Mouse (Mus musculus) lung, embryonic 15.5 days (tissue): ENCODE measurements around the gene Olfr1501. TPM values are rescaled to one million over a fixed set of nuclear protein-coding genes. Genes with fewer than 3 reads are reported as not detected.
"Not testable (repeated sequence)": the region's sequence is repeated elsewhere in the genome, so short reads cannot be mapped to it uniquely, and the experiment has no call there.

ENCODE experiments used
- ATAC-seq: fragments of 200-750 bp; cut with Nextera tagmentation; 2 replicates; pipeline ENCODE4 v1.8.0; 2017; ENCODE audit warnings: moderate number of reproducible peaks, borderline replicate concordance; ENCODE audit not compliant: low FRiP score, low TSS enrichment; ENCODE audit errors: extremely low read depth
- H3K27ac ChIP-seq: fragments of 300-500 bp; sonication (generic); 2 replicates; pipeline ENCODE4 v1.5.1; 2015; ENCODE audit warnings: moderate library complexity, mild to moderate bottlenecking, inconsistent platforms
- H3K27me3 ChIP-seq: fragments of 300-500 bp; sonication (generic); 2 replicates; pipeline ENCODE4 v1.6.1; 2015; ENCODE audit warnings: inconsistent platforms
- H3K36me3 ChIP-seq: fragments of 300-500 bp; sonication (generic); 2 replicates; pipeline ENCODE4 v1.6.1; 2015; ENCODE audit warnings: inconsistent platforms
- H3K4me1 ChIP-seq: fragments of 300-500 bp; sonication (generic); 2 replicates; pipeline ENCODE4 v1.6.1; 2015; ENCODE audit warnings: inconsistent platforms
- H3K4me2 ChIP-seq: fragments of 300-500 bp; sonication (generic); 2 replicates; pipeline ENCODE4 v1.6.1; 2015; ENCODE audit warnings: inconsistent platforms, mild to moderate bottlenecking, moderate library complexity
- H3K4me3 ChIP-seq: fragments of 300-500 bp; sonication (generic); 2 replicates; pipeline ENCODE4 v1.5.1; 2015; ENCODE audit warnings: mild to moderate bottlenecking, inconsistent platforms
- H3K9ac ChIP-seq: fragments of 300-500 bp; sonication (generic); 2 replicates; pipeline ENCODE4 v1.6.1; 2015; ENCODE audit warnings: inconsistent platforms
- H3K9me3 ChIP-seq: fragments of 300-500 bp; sonication (generic); 2 replicates; pipeline ENCODE4 v1.6.1; 2016; ENCODE audit warnings: inconsistent platforms
- WGBS: fragments of 180-500 bp; shearing (Covaris S2); methylation state at CpG from one replicate; pipeline ENCODE4 v1.1.7; 2015; 5-methylcytosine and 5-hydroxymethylcytosine counted together
- polyA plus RNA-seq: library from polyadenylated mRNA; unstranded; fragments of >200 nt; fragmentation: Nextera tagmentation; extraction: Ambion mirVana; gene quantifications from 2 replicates; pipeline ENCODE4 v1.2.1, GENCODE M21; 2015

The Olfr1501 gene
- not detected in 2 replicates for polyA plus RNA-seq

- not testable (repeated sequence) for H3K9me3 ChIP-seq, H3K27ac ChIP-seq, H3K4me3 ChIP-seq, H3K36me3 ChIP-seq, H3K4me1 ChIP-seq, H3K4me2 ChIP-seq, H3K27me3 ChIP-seq, ATAC-seq, H3K9ac ChIP-seq
These were observed at the start of gene Olfr1501 for GRCm38 (mm10) chr19:13850592-13850991. TSS of gene Olfr1501 (minus strand) at chr19:13850692.

GRCm38 (mm10) chr19:13897828-13898227, 47.3 kb upstream of the Olfr1501 start, which contains the start of gene Olfr1504:
TSS of gene Olfr1504 (minus strand) at chr19:13897928.
- Histone ChIP-seq H3K27ac (no peak within 1 kb of the TSS), H3K9ac (no peak within 1 kb of the TSS), H3K4me1 (no peaks in the 10 kb centered on the region), H3K9me3 (no peaks in the 10 kb centered on the region), H3K27me3 (no peaks in the 10 kb centered on the region), H3K4me2 (no peak within 1 kb of the TSS), H3K36me3 (no peaks in the 10 kb centered on the region), H3K4me3 (no peak within 1 kb of the TSS)
- 53% methylated on average over 1 of the region's 1 CpGs for WGBS
- ATAC-seq: no peak

- Histone ChIP-seq H3K4me1 (no peaks in the 10 kb centered on the region), H3K36me3 (no peaks in the 10 kb centered on the region), H3K4me3 (no peak within 1 kb of the TSS), H3K27ac (no peak within 1 kb of the TSS), H3K9me3 (no peaks in the 10 kb centered on the region), H3K27me3 (no peaks in the 10 kb centered on the region), H3K4me2 (no peak within 1 kb of the TSS), H3K9ac (no peak within 1 kb of the TSS)
- ATAC-seq: no peak
- 88% methylated on average over 1 of the region's 1 CpGs for WGBS
These were observed 11.0 kb upstream of the Olfr1501 start, which contains the start of gene Olfr1502 for GRCm38 (mm10) chr19:13861495-13861894. TSS of gene Olfr1502 (plus strand) at chr19:13861795.

- H3K4me3 ChIP-seq: no peak within 1 kb of the TSS
- no peak within 1 kb of the TSS for H3K9ac ChIP-seq
- ATAC-seq: no peak
- H3K27ac ChIP-seq: no peak within 1 kb of the TSS
- no peak within 1 kb of the TSS for H3K4me2 ChIP-seq
- no peaks in the 10 kb centered on the region for H3K36me3 ChIP-seq
- no peaks in the 10 kb centered on the region for H3K9me3 ChIP-seq
- no peaks in the 10 kb centered on the region for H3K27me3 ChIP-seq
- H3K4me1 ChIP-seq: no peaks in the 10 kb centered on the region
These were observed 20.1 kb downstream of the Olfr1501 start, which contains the start of gene Olfr1500 for GRCm38 (mm10) chr19:13830388-13830787. TSS of gene Olfr1500 (minus strand) at chr19:13830488.

- no peaks in the 10 kb centered on the region for H3K27me3 ChIP-seq
- H3K36me3 ChIP-seq: no peaks in the 10 kb centered on the region
- WGBS: 80% methylated on average over 3 of the region's 3 CpGs
- H3K4me1 ChIP-seq: no peaks in the 10 kb centered on the region
- no peak overlapping the region for H3K4me3 ChIP-seq
- H3K4me2 ChIP-seq: no peak overlapping the region
- ATAC-seq: no peak
- no peak overlapping the region for H3K9ac ChIP-seq
- H3K9me3 ChIP-seq: no peaks in the 10 kb centered on the region
- H3K27ac ChIP-seq: no peak overlapping the region
These were observed 22.0 kb downstream of the Olfr1501 start for GRCm38 (mm10) chr19:13828447-13828846.

- Histone ChIP-seq H3K36me3 (no peaks in the 10 kb centered on the region), H3K27ac (no peak overlapping the region), H3K4me2 (no peak overlapping the region), H3K9me3 (no peaks in the 10 kb centered on the region), H3K27me3 (no peaks in the 10 kb centered on the region), H3K4me3 (no peak overlapping the region), H3K9ac (no peak overlapping the region), H3K4me1 (no peaks in the 10 kb centered on the region)
- WGBS: 47% methylated on average over 5 of the region's 5 CpGs
- no peak for ATAC-seq
These were observed 29.6 kb downstream of the Olfr1501 start for GRCm38 (mm10) chr19:13820847-13821246.

- ATAC-seq: no peak
- H3K27me3 ChIP-seq: no peaks in the 10 kb centered on the region
- no peaks in the 10 kb centered on the region for H3K36me3 ChIP-seq
- no peak within 1 kb of the TSS for H3K9ac ChIP-seq
- H3K27ac ChIP-seq: no peak within 1 kb of the TSS
- no peak within 1 kb of the TSS for H3K4me2 ChIP-seq
- H3K4me1 ChIP-seq: no peaks in the 10 kb centered on the region
- H3K4me3 ChIP-seq: no peak within 1 kb of the TSS
- no peaks in the 10 kb centered on the region for H3K9me3 ChIP-seq
These were observed 31.1 kb downstream of the Olfr1501 start, which contains the start of gene Olfr1499 for GRCm38 (mm10) chr19:13819347-13819746. TSS of gene Olfr1499 (minus strand) at chr19:13819447.

GRCm38 (mm10) chr19:13818827-13819226, 31.7 kb downstream of the Olfr1501 start:
- Histone ChIP-seq H3K4me2 (no peak overlapping the region), H3K4me3 (no peak overlapping the region), H3K27ac (no peak overlapping the region), H3K9me3 (no peaks in the 10 kb centered on the region), H3K36me3 (no peaks in the 10 kb centered on the region), H3K9ac (no peak overlapping the region), H3K27me3 (no peaks in the 10 kb centered on the region), H3K4me1 (no peaks in the 10 kb centered on the region)
- WGBS: 36% methylated on average over 5 of the region's 5 CpGs
- no peak for ATAC-seq

GRCm38 (mm10) chr19:13812823-13813222, 37.7 kb downstream of the Olfr1501 start:
- 50% methylated on average over 2 of the region's 2 CpGs for WGBS
- H3K27me3 ChIP-seq: no peaks in the 10 kb centered on the region
- H3K27ac ChIP-seq: no peak overlapping the region
- no peak overlapping the region for H3K9ac ChIP-seq
- no peak for ATAC-seq
- H3K4me1 ChIP-seq: no peaks in the 10 kb centered on the region
- H3K36me3 ChIP-seq: no peaks in the 10 kb centered on the region
- no peak overlapping the region for H3K4me2 ChIP-seq
- H3K4me3 ChIP-seq: no peak overlapping the region
- no peaks in the 10 kb centered on the region for H3K9me3 ChIP-seq

- not testable (repeated sequence) for H3K9me3 ChIP-seq, H3K9ac ChIP-seq, H3K4me3 ChIP-seq, H3K27me3 ChIP-seq, H3K4me1 ChIP-seq, H3K4me2 ChIP-seq, H3K27ac ChIP-seq, ATAC-seq, H3K36me3 ChIP-seq
- WGBS: 53% methylated on average over 1 of the region's 1 CpGs
These were observed 45.0 kb downstream of the Olfr1501 start for GRCm38 (mm10) chr19:13805486-13805885.

GRCm38 (mm10) chr19:13798102-13798501, 52.4 kb downstream of the Olfr1501 start, which contains the start of gene Olfr1497:
TSS of gene Olfr1497 (minus strand) at chr19:13798202.
- Histone ChIP-seq H3K27ac (no peak within 1 kb of the TSS), H3K27me3 (no peaks in the 10 kb centered on the region), H3K36me3 (no peaks in the 10 kb centered on the region), H3K4me2 (no peak within 1 kb of the TSS), H3K9me3 (no peaks in the 10 kb centered on the region), H3K9ac (no peak within 1 kb of the TSS), H3K4me3 (no peak within 1 kb of the TSS), H3K4me1 (no peaks in the 10 kb centered on the region)
- no peak for ATAC-seq
